Mouse (Mus musculus) adrenal gland, postnatal 4 days (tissue): ENCODE measurements around the gene Rad51b. TPM values are rescaled to one million over a fixed set of nuclear protein-coding genes. Genes with fewer than 3 reads are reported as not detected.

ENCODE experiments used
- DNase-seq, 2 experiments: peaks; one replicate each; pipeline ENCODE4 v3.0.0; 2021 to 2022; ENCODE audit warnings: low spot score in 2 of 2, mixed read lengths in 2 of 2
- total RNA-seq, 2 experiments: library from RNA; stranded (reverse); gene quantifications; 2 replicates each; pipeline ENCODE4 v1.2.3; 2021

Rad51b gene
- total RNA-seq, 2 experiments from 2014 or later, result 3.1 TPM

DNA sequence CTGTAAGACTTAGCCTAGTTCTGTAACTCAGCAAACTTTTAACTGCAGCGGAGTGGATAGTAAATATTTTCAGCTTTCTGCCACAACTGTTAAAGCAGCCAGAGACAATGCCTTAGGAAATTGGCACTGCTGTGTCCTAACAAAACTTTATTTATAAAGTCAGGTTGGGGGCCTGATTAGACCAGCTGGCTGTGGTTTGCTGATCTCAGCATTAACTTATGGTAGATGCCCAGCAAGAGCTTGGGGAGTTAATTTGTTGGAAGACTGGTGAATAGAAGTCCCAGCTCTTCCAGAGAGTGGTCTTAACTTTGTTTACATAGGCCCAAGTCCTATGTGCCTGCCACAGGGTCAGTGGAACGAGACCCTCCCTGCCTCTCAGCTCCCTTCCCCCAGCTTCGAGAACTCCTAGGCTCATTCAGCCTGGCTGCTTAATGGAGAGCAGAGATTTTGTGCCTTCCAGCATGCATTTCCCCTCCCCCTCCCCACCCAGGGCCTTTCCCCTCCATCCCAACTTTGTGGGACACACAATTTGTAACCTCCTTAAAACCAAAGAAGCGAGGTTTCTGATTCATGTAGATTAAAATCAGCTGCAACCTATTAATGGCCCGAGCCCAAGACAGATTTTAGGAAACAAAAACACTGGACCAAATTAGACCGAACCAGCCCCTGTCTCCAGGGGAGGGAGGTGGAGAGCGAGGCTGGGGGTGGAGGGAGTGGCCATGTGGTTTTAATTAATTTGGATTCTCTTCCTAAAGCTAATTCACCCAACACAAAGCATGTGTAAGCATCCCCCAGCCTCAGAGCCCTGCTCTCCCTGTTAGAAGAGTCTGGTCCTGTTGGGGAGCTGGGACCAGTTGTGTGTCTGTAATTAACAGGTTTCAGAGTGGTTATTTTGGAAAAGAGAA is 549.4 kb downstream of the Rad51b start:
- no peak for DNase-seq

DNA sequence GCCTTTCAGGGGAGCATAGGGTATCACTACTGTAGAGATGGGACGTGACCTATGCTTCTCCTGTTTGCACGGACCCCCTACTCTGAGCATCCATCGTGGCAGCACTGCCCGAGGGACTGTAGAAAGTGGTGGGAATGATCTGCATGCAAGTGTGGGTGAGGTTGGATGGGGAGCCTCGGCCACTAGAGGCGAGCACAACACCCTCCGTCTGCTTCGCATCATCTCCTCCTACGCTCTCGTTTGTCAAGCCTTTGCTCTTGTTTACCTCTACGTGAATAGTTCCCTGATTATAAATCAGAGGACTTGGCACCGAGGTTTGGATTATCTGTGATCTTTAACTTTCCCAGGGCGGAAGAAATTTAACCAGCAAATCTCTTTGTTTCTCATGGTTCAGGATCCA is 551.5 kb downstream of the Rad51b start:
- DNase-seq, result no peak

DNA sequence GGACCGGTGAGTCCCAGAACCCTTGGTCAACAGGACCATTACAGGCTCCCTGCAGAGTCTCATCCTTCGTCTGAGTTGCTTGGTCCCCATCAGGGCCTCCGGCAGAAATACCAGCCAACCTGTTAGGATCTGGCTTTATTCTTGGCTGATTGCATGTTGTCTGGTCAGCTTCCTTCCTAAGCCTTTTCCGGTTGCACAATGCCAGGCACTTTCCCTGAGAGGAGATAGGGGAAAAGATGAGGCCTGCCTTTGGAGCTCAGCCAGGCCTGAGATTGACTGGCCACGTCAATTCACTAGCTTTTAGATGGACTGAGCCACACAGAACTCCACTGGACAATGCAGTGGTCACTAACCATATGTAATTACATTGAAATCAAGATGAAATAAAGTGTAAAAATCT is 552.9 kb downstream of the Rad51b start:
- no peak for DNase-seq

DNA sequence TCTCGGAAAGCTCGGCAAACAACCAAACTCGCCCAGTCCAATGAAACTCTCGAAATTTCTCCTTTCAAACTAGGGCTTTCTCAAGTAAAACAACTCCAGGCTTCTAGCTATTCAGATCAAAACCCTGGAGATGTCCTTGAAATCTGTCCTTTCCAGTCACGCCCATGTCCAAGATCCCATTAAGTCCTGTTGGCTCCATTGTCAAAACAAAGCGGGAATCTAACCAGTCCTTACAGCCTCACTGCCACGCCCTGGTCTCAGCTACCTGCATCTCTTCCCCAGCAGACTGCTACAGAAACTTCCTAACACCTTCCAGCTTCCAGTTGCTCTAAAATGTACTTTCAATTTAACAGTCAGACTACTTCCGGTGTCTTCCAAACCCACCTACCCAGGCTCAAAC is 554.8 kb downstream of the Rad51b start:
- no peak for DNase-seq

GRCm38 (mm10) chr12:79852606-79853005 is 555.5 kb downstream of the Rad51b start:
- DNase-seq, result no peak

DNA sequence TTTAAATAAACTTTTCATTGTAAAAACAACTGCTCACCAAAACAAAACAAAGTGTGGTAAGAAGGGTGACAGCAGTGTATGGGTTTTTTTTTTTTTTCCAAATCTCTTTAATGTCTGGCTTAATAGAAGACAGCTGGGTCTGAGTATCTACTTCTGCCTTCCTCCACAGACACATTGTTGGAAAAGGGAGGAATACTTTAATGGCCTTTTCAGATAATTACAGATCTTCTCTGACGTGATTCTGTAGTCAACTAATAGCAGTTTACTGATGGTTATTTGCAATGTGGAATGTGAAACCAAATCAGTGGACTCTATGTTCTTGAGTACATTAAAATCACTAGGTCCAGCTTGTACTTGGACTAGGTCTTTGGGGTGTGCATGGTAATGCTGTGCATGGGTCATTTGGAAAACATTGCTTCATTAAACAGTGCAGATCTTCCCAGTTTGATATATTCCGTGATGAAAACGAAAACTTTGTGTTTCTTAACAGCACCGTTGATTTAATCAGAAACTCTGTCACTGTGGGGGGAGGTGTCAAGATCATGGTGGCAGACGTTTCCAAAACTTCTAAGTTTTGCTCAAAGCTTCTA is 556.9 kb downstream of the Rad51b start:
- no peak for DNase-seq

- no peak for DNase-seq
Measured at GRCm38 (mm10) chr12:79854507-79854906, 557.4 kb downstream of the Rad51b start.

DNA sequence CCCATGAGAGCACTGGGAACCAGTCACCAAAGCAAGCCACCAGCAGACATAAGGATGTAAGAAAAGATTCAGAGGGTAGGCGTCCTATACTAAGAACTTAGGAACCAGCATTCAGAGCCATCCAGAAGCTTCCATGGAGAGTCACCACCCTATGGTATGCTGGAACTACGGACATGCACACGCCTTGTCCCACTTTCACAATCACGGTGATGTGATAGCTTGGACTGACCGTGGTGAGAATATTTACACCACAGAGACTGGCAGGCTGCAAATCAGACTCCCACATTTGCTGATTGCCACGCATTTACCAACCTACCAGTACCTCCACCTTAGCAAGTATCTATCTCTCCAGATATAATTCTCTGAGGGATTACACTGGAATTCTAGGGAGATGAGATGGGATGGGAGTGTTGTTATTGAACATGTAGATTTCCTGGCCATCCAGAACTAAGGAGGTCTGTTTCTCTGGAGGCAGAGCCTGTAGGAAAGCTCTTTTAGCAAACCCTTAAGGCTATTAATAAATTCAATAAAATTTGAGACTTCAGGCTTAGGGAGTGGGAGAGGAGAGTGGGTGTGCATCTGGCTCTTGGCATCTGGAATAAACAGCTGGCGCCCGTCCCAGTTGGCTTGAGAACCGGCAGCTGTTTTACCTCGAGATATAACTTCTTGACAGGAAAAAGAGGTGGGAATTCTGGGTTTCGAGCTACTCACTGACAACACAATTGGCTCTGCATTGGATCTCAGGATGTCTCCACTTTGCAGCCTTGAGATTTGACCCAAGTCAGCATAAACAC is 559.2 kb downstream of the Rad51b start:
- no peak for DNase-seq

- DNase-seq, result no peak
Measured at GRCm38 (mm10) chr12:79857704-79858103, 560.6 kb downstream of the Rad51b start.

DNA sequence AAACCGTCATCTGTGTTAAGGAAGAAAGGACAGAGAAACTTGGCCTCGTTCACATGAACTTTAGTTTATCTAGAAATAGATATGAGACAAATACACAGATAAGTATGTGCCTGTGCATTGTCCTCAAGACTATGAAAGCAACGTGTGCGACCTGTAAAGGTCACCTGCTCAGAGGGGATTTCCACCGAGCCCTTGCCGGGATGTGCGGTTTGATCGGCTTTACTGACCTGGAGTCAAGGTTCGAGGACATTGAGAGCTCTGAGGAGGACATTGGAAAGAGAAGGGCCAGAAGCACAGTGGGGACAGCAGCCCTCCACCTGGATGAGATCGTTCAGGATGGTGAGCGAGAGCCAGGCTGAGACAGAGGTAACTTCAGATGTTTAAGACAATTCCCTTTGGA is 561.3 kb downstream of the Rad51b start:
- no peak for DNase-seq

DNA sequence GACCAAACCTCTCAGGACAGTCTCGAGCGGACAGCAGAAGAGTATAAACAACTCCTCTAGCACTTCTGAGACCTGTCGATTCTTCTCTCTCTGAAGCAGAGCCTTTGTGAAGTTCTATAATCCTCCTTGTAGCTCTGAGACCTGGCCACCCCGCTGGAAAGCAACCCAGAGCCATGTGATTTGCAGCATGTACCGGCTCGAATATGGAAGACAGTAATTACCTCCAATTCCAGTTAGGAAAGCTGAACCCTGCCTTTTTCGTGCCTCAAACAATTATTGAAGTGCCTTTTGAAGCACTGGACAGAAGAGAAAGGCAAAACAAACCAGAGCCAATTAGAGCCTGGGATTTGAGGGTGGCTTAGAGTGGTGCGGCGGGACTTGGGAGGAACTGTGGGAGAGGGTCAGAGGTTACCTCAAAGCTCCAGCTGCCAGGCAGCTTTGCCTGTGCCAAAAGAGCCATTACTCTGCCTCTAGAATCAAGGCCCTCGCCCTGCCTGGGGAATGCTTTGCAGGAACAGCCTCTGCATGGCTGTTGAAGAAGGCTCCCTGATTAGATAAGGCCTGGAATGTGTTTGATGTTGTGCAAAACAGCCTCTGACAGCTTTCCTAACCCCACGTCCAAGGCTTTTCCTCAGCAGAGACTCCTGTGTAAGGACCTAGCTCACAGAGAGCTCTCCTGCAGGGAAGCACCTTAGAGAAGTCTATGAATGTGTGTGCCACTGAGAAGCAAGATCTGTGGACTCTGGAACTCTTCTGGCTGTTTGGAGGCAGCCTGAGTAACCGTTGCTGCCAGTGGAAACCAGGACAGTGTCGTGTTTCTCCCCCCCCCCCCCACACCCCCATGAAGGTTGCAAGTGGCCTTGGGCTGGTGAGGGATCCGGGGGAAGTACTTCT is 562.5 kb downstream of the Rad51b start:
- no peak for DNase-seq

DNA sequence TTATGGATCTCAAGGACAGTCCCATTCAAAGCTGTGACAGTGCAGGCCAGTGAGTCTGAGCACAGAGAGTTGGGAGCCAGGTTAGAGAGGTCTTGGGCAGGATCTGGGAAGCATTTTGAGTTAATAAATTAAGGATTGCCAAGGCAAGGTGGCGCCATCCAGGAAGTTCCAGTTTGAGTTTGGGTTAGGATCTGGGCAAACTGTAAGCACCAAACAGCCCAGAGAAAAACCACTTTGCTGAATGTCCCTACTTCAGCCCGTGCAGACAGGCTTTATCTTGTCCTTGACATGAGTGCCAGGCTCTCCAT is 563.1 kb downstream of the Rad51b start:
- DNase-seq, result no peak

Other genes starting within 250 kb of the Rad51b start
- 10 to 100 TPM; 10.7 to 12.5 TPM for gene Pigh, start 207.6 kb upstream of the Rad51b start, total RNA-seq
- gene Arg2, start 166.5 kb upstream of the Rad51b start, total RNA-seq, result 1 to 10 TPM in 1 of 2 experiments, under 1 TPM in 1; 0.65 to 1.1 TPM
- gene Vti1b, start 124.6 kb upstream of the Rad51b start, total RNA-seq, result 10 to 100 TPM; 62.2 to 67.2 TPM
- 10 to 100 TPM; 19.5 to 20.8 TPM for gene Rdh11, start 105.0 kb upstream of the Rad51b start, total RNA-seq
- 1 to 10 TPM in 1 of 2 experiments, under 1 TPM in 1; 0.87 to 1.1 TPM for gene Rdh12, start 88.4 kb upstream of the Rad51b start, total RNA-seq
- gene Zfyve26, start 978 bp upstream of the Rad51b start, total RNA-seq, result 10 to 100 TPM; 38.0 to 39.0 TPM